Mouse (Mus musculus): ENCODE measurements around the gene Pum3. TPM values are rescaled to one million over a fixed set of nuclear protein-coding genes. Genes with fewer than 3 reads are reported as not detected.

Gene Pum3
- total RNA-seq, 2 experiments from 2014 or later = 54.5 to 57.6 TPM

- H3K4me3 ChIP-seq = no peak overlapping the region
- intact Hi-C loops (cut with DNase I) = no loop called here
- DNase-seq (ENCODE audit: extremely low spot score in 1 of 2, low spot score in 2 of 2) = no peak
- no peak for TF ChIP-seq CTCF (IDR thresholded peaks at IDR 0.05)
- H3K27ac ChIP-seq = no peak overlapping the region
Observed at GRCm38 (mm10) chr19:27363891-27364290, 65.7 kb downstream of the Pum3 start.

GRCm38 (mm10) chr19:27360381-27360780 lies 69.2 kb downstream of the Pum3 start:
- DNase-seq (ENCODE audit: extremely low spot score in 1 of 2, low spot score in 2 of 2) = no peak
- no peak overlapping the region for H3K4me3 ChIP-seq
- intact Hi-C loops (cut with DNase I) = no loop called here
- H3K27ac ChIP-seq = no peak overlapping the region
- no peak for TF ChIP-seq CTCF (IDR thresholded peaks at IDR 0.05)

- Histone ChIP-seq H3K27ac (no peak overlapping the region), H3K4me3 (no peak overlapping the region)
- peak; percentile 20 to 40 for DNase-seq (ENCODE audit: extremely low spot score in 1 of 2, low spot score in 2 of 2)
- intact Hi-C loops (cut with DNase I) = no loop called here
- TF ChIP-seq CTCF (IDR thresholded peaks at IDR 0.05) = no peak
Observed at GRCm38 (mm10) chr19:27351700-27352099, 77.9 kb downstream of the Pum3 start.

- Histone ChIP-seq H3K27ac (no peak overlapping the region), H3K4me3 (no peak overlapping the region)
- intact Hi-C loops (cut with DNase I) = no loop called here
- DNase-seq (ENCODE audit: extremely low spot score in 1 of 2, low spot score in 2 of 2) = no peak
- no peak for TF ChIP-seq CTCF (IDR thresholded peaks at IDR 0.05)
Observed at GRCm38 (mm10) chr19:27346501-27346900, 83.1 kb downstream of the Pum3 start.

Other genes with a start within 250 kb of the Pum3 start
- gene Vldlr, start 213.3 kb downstream of the Pum3 start, total RNA-seq (2021) = 10 to 100 TPM; 55.9 to 59.0 TPM
- not detected for gene Kcnv2, start 107.2 kb downstream of the Pum3 start, total RNA-seq (2021)

All from left cerebral cortex, adult 2 months (tissue).